Mouse (Mus musculus) cerebellum, adult 18-20 months (tissue): ENCODE data around the gene Rnh1.

Experiments
- DNase-seq, 2 experiments: peaks; one replicate each; pipeline ENCODE4 v3.0.0; 2021

Rnh1 gene

DNA sequence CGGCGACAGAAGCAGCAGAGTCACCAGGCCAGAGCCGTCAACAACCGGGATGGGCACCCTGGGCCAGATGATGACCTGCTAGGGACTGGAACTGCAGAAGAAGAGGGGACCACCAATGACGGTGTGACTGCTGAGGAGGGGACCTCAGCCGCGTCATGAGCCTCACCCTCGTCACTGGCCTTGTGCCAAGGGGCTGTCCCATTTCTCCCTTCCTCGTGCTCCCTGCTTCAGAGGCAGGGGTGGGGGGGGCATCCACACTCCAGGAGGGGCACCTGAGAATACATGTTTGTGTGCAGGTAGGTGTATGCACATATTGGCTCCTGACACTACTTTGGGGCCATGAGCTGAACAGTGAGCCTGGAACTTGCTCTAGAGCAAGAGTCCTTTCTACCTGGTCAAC is 17.3 kb downstream of the Rnh1 start:
- DNase-seq, result no peak

DNA sequence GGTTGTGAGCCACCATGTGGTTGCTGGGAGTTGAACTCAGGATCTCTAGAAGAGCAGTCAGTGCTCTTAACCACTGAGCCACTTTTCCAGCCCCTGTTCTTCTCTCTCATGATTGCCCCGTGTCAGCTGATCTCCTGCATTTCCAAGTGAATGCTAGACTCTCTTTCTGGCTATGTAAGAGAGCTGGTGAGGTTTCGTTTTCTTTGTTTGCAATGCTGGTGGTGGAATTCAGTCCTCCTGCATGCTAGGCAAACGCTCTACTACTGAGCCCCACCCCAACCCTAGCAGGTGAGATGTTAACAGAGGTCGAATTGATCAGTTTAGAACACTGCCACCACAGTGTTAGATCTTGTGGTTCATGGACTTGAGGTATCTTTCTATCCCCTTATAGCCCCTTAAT is 24.0 kb downstream of the Rnh1 start:
- DNase-seq, result no peak

- DNase-seq, result peak; percentile 52 to 63
Measured at GRCm38 (mm10) chr7:141147044-141147443, 25.6 kb downstream of the Rnh1 start.

- no peak for DNase-seq
Measured at GRCm38 (mm10) chr7:141146043-141146595, 26.5 kb downstream of the Rnh1 start.

DNA sequence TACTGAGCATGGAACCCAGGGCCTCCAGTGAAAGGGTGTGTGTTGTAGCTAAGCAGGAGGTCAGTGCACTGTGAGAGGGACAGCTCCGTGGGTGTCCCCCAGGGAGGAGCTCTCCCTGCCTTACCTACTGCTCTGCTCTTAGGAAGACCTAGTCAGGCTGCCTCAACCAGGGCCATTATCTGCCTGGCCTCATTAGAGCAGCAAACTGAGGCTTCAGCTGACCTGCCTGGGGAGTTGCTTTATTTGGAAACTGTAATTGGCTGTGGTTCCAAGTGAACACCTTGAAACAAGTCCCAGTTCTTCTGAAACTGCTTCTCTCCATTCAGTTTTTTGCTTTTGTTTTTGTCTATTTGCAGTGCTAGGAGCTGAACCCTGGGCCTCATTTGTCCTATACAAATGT is 27.3 kb downstream of the Rnh1 start:
- peak; percentile 55 to 64 for DNase-seq

DNA sequence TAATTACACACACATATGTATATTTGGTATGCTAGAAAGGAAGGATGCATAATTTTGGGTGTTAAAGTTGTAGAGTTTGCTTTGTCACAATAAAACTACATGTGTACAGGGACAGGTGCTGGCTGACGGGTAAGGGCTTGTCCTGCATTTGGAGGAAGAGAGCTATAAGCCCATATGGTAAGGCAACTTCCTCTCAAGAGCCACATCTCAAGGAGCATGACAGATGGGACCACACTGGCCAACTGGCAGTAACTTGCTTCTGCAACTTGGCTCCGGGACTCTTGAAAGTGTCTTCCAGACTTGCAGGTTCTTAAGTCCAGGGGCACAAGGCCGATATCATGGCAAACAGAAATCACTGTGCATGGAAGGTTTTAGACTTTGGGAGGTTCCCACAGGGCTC is 28.0 kb downstream of the Rnh1 start:
- peak; percentile 30 to 37 for DNase-seq

DNA sequence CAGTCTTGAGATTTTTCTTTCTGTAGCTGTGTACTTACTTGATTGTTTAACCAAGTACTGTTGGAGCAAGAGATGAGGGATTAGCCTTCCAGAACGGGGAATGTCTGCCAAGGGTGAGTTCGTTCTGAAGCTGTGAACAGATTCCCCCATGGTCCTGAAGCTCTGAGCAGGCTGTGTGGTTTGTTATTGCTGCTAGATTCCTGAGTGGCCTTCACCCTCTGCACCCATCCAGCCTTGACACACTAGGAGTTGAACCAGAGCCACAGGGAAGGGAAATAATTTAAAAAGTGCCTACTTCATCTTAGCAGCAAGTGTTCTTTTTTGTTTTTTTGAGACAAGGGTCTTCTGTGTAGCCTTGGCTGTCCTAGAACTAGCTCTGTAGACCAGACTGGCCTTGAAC is 28.8 kb downstream of the Rnh1 start:
- DNase-seq, result no peak

DNA sequence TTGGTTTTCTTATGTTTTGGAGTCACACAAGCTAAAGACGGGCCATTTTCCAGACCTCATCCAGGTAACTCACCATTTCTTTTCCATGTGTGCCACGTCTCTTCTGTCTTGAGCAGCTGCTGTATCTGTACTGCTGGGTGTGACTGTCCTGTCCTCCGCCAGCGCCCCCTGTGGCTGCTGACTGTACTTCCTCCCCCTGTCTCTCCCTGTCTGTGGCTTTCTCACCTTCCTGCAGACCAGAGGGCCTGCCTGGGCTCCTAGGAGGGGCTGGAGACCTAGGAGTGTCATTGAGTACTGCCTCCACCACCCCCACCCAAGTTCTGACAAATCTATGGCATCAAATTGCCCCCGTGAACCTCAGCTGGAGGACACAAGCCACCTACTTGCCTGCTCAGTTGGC is 29.5 kb downstream of the Rnh1 start:
- DNase-seq, result peak; percentile 27 to 51

- DNase-seq, result no peak
Measured at GRCm38 (mm10) chr7:141141326-141141725, 31.3 kb downstream of the Rnh1 start.

DNA sequence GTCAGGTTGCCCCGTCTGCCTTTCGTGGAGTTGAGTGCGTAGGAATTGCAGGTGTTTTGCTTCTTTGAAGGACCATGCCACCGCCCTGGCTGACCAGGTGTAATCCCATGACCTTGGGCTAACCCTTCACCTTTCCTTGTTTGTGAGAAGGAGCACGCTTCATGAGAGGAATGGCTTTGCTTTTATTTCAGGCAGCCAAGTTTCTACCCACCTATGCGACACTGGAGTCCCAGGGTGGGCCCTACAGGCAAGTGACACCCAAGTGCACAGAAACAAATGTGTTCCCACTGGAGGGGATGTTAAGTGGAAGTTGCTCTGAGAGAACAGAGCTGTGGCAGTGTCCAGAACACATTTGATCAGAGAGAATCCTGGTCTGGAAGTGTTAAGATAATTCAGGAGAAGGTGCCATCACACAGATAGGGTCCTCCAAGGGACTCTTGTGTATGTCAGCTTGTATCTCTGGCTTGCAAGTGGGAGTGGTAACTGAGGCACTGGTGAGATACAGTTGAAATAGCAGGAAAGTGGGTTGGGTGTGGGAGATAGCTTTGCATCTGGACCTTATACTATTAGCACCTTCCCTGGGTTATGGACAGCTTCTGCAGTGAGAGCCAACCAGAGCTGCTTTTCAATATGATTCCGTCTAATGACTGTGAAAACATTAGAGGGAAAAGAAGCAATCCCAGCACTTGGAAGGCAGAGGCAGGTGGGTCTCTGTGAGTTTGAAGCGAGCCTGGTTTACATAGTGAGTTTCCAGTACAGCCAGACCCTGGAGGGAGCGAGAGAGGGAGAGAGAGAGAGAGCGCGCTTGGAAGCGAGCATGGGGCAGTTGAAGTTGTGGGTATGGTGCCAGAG is 40.5 kb downstream of the Rnh1 start:
- no peak for DNase-seq

- peak; percentile 90 to 93 for DNase-seq
Measured at GRCm38 (mm10) chr7:141131024-141131820, 41.4 kb downstream of the Rnh1 start.

DNA sequence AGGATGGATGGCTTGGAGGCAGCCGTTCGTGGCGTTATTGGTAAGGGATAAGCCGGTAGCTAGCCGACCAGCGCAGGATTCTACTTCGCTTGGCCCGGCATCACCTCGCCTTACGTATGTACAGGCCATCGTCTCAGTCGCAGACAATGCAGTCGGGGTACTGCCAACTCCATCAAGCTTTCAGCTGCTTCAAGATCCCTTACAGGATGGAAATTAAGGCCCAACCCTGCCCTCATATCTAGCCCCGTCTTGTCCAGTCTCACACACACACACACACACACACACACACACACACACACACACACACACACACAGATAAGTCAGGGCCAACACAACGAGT is 49.2 kb downstream of the Rnh1 start:
- no peak for DNase-seq

DNA sequence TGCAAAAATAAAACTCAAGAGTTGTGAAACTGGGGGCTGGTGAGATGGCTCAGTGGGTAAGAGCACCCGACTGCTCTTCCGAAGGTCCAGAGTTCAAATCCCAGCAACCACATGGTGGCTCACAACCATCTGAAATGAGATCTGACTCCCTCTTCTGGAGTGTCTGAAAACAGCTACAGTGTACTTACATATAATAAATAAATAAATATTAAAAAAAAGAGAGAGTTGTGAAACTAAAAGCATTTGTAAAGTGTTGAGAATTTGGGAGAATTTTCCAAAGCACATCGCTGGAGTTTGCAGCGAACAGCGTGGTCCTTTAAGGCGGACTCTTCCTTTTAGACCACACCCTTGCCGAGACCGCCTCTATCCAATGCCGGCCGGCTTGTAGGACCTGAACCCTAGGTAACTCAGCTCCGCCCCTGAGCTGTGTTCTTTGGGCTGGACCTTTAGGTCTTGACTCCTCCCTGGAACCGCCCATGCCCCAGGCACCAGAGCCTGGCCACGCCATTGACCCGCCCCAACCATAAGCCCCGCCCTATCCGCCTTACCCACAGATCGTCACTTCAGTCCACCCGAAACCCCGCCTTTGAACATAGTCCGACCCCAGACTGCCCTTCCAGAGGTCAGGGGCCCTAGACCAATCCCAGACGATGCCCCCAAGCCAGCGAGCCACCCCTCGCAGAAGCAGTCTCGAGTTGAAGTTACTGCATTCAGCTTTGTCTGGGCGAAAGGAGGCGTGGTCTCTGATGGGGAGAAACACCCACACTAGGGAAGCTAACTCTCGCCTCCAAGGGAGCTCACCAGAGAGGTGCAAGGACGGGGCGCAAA is 49.8 kb downstream of the Rnh1 start:
- DNase-seq, result peak; percentile 89 to 97

- no peak for DNase-seq
Measured at GRCm38 (mm10) chr7:141122245-141122644, 50.4 kb downstream of the Rnh1 start, which contains the start of gene Ptdss2. Gene Ptdss2, plus strand, starts transcription at chr7:141122382.

DNA sequence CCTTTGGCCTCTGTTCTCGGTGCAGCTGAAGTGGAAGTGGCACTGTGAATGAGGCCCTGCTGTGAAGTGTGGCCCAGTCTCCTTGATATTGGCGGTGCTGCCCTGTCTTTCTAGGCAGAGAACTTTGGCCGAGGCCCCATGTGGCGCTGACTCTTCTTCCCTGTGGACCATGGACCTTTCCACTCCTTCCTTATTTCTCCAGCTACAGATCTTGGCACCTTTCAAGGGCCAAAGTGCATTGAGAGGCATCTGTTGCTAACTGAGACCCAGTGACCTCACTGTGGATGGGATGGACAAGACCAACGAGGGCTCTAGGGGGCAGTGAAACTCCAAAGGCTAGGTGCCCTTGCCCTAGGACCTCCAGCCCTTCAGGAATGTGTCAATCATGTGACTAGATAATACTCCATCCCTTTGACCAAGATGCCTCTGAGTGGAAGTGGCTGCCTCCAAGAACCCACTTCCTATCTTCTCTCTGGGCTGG is 51.6 kb downstream of the Rnh1 start:
- no peak for DNase-seq

GRCm38 (mm10) chr7:141120605-141121004 is 52.1 kb downstream of the Rnh1 start:
- no peak for DNase-seq

- no peak for DNase-seq
Measured at GRCm38 (mm10) chr7:141119487-141119886, 53.2 kb downstream of the Rnh1 start.

GRCm38 (mm10) chr7:141117636-141118035 is 55.0 kb downstream of the Rnh1 start, which contains the start of gene Ano9:
Gene Ano9, minus strand, starts transcription at chr7:141117806.
- DNase-seq, result no peak

- DNase-seq, result no peak
Measured at GRCm38 (mm10) chr7:141115874-141116273, 56.8 kb downstream of the Rnh1 start.
